Mouse (Mus musculus) forebrain, postnatal 0 days (tissue): ENCODE measurements around the gene Il6ra. TPM values are rescaled to one million over a fixed set of nuclear protein-coding genes. Genes with fewer than 3 reads are reported as not detected.
"Not testable (repeated sequence)": the region's sequence is repeated elsewhere in the genome, so short reads cannot be mapped to it uniquely, and the experiment has no call there.

ENCODE experiments used
- ATAC-seq: fragments of 200-750 bp; cut with Nextera tagmentation; 2 replicates; pipeline ENCODE4 v1.8.0; 2017; ENCODE audit warnings: mild to moderate bottlenecking, moderate library complexity
- DNase-seq: peaks from one replicate; pipeline ENCODE4 v3.0.0-alpha.2; 2015
- H3K27ac ChIP-seq: fragments of 300-500 bp; sonication (generic); 2 replicates; pipeline ENCODE4 v1.5.1; 2014; ENCODE audit warnings: low read depth, mild to moderate bottlenecking, antibody characterized with exemption, low read length, moderate library complexity, mixed read lengths
- H3K27me3 ChIP-seq: fragments of 300-500 bp; sonication (generic); 2 replicates; pipeline ENCODE4 v1.6.1; 2014; ENCODE audit warnings: mild to moderate bottlenecking, low read length, mixed read lengths; ENCODE audit not compliant: insufficient read depth
- H3K36me3 ChIP-seq: fragments of 300-500 bp; sonication (generic); 2 replicates; pipeline ENCODE4 v1.6.1; 2014; ENCODE audit warnings: mild to moderate bottlenecking, moderate library complexity; ENCODE audit not compliant: insufficient read depth
- H3K4me1 ChIP-seq: fragments of 300-500 bp; sonication (generic); 2 replicates; pipeline ENCODE4 v1.6.1; 2014; ENCODE audit warnings: antibody characterized with exemption; ENCODE audit not compliant: insufficient read depth
- H3K4me2 ChIP-seq: fragments of 300-500 bp; sonication (generic); 2 replicates; pipeline ENCODE4 v1.6.1; 2014; ENCODE audit warnings: low read depth, mild to moderate bottlenecking, moderate library complexity
- H3K4me3 ChIP-seq: fragments of 300-500 bp; sonication (generic); 2 replicates; pipeline ENCODE4 v1.5.1; 2014; ENCODE audit warnings: low read depth, low read length, mixed read lengths
- H3K9ac ChIP-seq: fragments of 300-500 bp; sonication (generic); 2 replicates; pipeline ENCODE4 v1.6.1; 2014; ENCODE audit warnings: mild to moderate bottlenecking
- H3K9me3 ChIP-seq: fragments of 300-500 bp; sonication (generic); 2 replicates; pipeline ENCODE4 v1.6.1; 2016; ENCODE audit warnings: low read length
- CTCF ChIP-seq: sonication (generic); IDR thresholded peaks from 2 replicates; pipeline ENCODE4 v1.5.1; 2016; ENCODE audit warnings: antibody characterized with exemption, control low read depth, low read depth
- WGBS: fragments of 180-500 bp; shearing (Covaris S2); extraction: QIAGEN DNeasy Blood & Tissue Kit; methylation state at CpG from one replicate; pipeline ENCODE4 v1.1.7; 2014; 5-methylcytosine and 5-hydroxymethylcytosine counted together
- polyA plus RNA-seq: library from polyadenylated mRNA; unstranded; fragments of >200 nt; fragmentation: Nextera tagmentation; extraction: Ambion mirVana; gene quantifications from 2 replicates; pipeline ENCODE4 v1.2.1, GENCODE M21; 2015
- total RNA-seq: library from RNA; depleted of rRNA; stranded (reverse); fragments of >200 nt; gene quantifications from 2 replicates; pipeline ENCODE4 v1.2.3, GENCODE M21; 2014

Gene Il6ra
- total and polyA plus RNA-seq, 2 experiments from 2014 or later, result 1.7 TPM

GRCm38 (mm10) chr3:89863716-89864509 is 49.1 kb downstream of the Il6ra start:
- TF ChIP-seq CTCF, result no peak
- Histone ChIP-seq H3K27ac (no peak overlapping the region), H3K4me2 (no peak overlapping the region), H3K4me1 (peaks cover 15% of the 10 kb centered on the region; the same call in 1 of the 2 replicates), H3K4me3 (no peak overlapping the region), H3K9me3 (no peaks in the 10 kb centered on the region), H3K9ac (no peak overlapping the region), H3K27me3 (no peaks in the 10 kb centered on the region), H3K36me3 (no peaks in the 10 kb centered on the region)
- WGBS, result 78% methylated on average over 9 of the region's 9 CpGs
- ATAC-seq, result no peak
- DNase-seq, result no peak

DNA sequence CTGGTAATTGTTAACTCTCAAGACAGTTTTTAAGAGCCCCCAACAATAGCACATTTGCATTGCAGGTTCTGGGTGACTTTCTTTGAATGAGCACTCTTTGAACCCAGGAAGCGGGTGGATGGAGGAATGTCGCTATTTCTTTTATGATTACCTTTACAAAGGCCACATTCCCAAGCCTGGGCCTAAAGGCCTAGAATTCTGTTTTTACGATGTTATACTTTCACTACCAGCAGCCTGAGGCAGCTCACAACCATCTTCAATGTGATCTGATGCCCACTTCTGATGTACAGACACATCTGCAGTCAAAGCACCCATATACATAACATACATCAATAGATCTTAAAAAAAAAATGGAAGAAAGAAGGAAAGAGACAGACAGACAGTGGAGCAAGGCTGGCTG is 49.7 kb downstream of the Il6ra start:
- ATAC-seq, H3K27ac ChIP-seq, H3K4me2 ChIP-seq, H3K27me3 ChIP-seq, H3K4me3 ChIP-seq, H3K4me1 ChIP-seq, DNase-seq, H3K9ac ChIP-seq, H3K36me3 ChIP-seq, H3K9me3 ChIP-seq: not testable (repeated sequence)
- WGBS, result 91% methylated on average over 3 of the region's 3 CpGs

- WGBS, result 85% methylated on average over 8 of the region's 8 CpGs
- no peak overlapping the region for H3K9ac ChIP-seq
- no peaks in the 10 kb centered on the region for H3K27me3 ChIP-seq
- no peak overlapping the region for H3K27ac ChIP-seq
- peaks cover 8% of the 10 kb centered on the region; the same call in 1 of the 2 replicates for H3K4me1 ChIP-seq
- H3K4me2 ChIP-seq, result no peak overlapping the region
- ATAC-seq (no peak), DNase-seq (no peak)
- no peaks in the 10 kb centered on the region for H3K9me3 ChIP-seq
- H3K36me3 ChIP-seq, result no peaks in the 10 kb centered on the region
- no peak overlapping the region for H3K4me3 ChIP-seq
- TF ChIP-seq CTCF, result no peak
These were observed 50.7 kb downstream of the Il6ra start for GRCm38 (mm10) chr3:89862182-89862761.

DNA sequence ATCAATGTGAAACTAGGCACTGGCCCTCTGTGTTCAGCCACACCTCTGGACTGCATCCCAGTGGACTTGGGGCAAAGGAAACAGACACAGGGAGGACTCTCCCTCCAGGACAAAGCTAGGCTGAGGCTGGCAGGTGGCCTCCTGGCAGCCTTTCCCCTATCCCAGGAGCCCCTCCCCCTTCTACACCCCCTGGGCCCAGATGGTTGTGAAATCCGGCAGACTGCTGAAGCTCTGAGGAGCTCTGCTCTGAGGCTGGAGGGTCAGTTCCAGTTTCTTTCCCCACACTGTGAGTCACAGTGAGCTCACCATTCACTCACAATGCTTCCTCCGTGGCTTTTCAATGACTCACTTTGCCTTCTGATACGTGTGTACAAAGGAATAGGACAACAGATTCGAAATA is 51.9 kb downstream of the Il6ra start:
- H3K9me3 ChIP-seq, result no peaks in the 10 kb centered on the region
- WGBS, result 5% methylated on average over 4 of the region's 4 CpGs
- ATAC-seq (peak; percentile 54), DNase-seq (peak; percentile 57)
- H3K9ac ChIP-seq, result peak overlapping the region; percentile 4; the same call in 1 of the 2 replicates
- H3K27ac ChIP-seq, result no peak overlapping the region
- H3K4me2 ChIP-seq, result no peak overlapping the region
- H3K4me3 ChIP-seq, result no peak overlapping the region
- no peaks in the 10 kb centered on the region for H3K27me3 ChIP-seq
- no peak for TF ChIP-seq CTCF
- H3K36me3 ChIP-seq, result no peaks in the 10 kb centered on the region
- H3K4me1 ChIP-seq, result peaks cover 8% of the 10 kb centered on the region; the same call in 1 of the 2 replicates

DNA sequence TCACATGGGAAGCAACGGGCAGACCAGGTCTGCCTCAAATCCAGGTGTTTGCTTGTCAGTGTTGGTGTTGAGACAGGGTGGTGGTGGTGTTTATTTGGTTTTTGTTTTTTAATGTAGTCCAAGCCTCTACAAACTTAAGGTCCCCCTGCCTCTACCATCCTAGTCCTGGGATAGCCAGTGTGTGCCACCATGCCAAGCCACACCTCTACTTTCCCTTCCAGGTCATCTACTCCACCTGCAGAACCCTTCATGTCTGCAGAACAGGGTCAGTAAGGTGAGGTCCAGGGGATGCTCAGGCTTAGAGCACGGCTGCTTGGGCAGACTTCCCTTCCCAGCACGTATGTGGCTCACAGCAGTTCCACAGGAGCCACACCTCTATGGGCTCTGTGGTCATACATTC is 52.7 kb downstream of the Il6ra start:
- Histone ChIP-seq H3K27me3 (no peaks in the 10 kb centered on the region), H3K4me1 (peaks cover 8% of the 10 kb centered on the region; the same call in 1 of the 2 replicates), H3K36me3 (no peaks in the 10 kb centered on the region), H3K4me2 (no peak overlapping the region), H3K4me3 (no peak overlapping the region), H3K9ac (no peak overlapping the region), H3K9me3 (no peaks in the 10 kb centered on the region), H3K27ac (no peak overlapping the region)
- WGBS, result 74% methylated on average over 3 of the region's 3 CpGs
- DNase-seq, result no peak
- TF ChIP-seq CTCF, result no peak
- no peak for ATAC-seq

DNA sequence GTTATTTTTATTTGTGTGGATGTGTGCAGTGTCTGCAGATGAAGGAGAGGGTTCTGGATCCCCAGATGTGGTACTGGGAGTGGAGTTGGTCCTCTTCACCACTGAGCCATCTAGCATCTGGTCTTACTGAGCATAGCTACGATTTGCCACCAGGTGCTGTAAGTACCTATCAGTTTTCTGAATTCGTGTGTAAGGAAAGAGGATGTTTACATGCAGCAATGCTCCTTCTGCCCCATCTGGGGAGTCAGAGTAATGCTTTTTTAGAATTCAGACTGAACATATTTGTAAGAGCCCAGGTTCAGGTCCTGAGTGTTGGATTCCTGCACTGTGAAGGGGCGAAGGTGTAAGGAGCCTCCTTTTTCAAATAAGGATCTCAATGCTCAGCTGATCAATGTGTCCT is 53.1 kb downstream of the Il6ra start:
- H3K27ac ChIP-seq, result no peak overlapping the region
- no peak overlapping the region for H3K4me3 ChIP-seq
- H3K4me2 ChIP-seq, result no peak overlapping the region
- H3K9ac ChIP-seq, result no peak overlapping the region
- no peaks in the 10 kb centered on the region for H3K27me3 ChIP-seq
- H3K36me3 ChIP-seq, result no peaks in the 10 kb centered on the region
- WGBS, result 71% methylated on average over 3 of the region's 3 CpGs
- no peak for DNase-seq
- H3K4me1 ChIP-seq, result peaks cover 8% of the 10 kb centered on the region; the same call in 1 of the 2 replicates
- TF ChIP-seq CTCF, result peak; percentile 21; the same call in 1 of the 2 replicates
- ATAC-seq, result peak; percentile 8; the same call in 1 of the 2 replicates
- no peaks in the 10 kb centered on the region for H3K9me3 ChIP-seq

GRCm38 (mm10) chr3:89858888-89859287 is 54.1 kb downstream of the Il6ra start:
- H3K9ac ChIP-seq, result no peak overlapping the region
- H3K4me1 ChIP-seq, result peaks cover 8% of the 10 kb centered on the region; the same call in 1 of the 2 replicates
- no peak overlapping the region for H3K27ac ChIP-seq
- no peak for TF ChIP-seq CTCF
- no peaks in the 10 kb centered on the region for H3K9me3 ChIP-seq
- H3K27me3 ChIP-seq, result no peaks in the 10 kb centered on the region
- no peak overlapping the region for H3K4me3 ChIP-seq
- H3K36me3 ChIP-seq, result no peaks in the 10 kb centered on the region
- ATAC-seq (peak; percentile 82), DNase-seq (peak; percentile 46)
- 61% methylated on average over 8 of the region's 8 CpGs for WGBS
- no peak overlapping the region for H3K4me2 ChIP-seq
